Comparison of ENCODE assay signal across 9 mouse cellular contexts in genomic region chr9:102834742-102835591, GRCm38 (mm10). TPM values are rescaled to one million over a fixed set of nuclear protein-coding genes. Genes with fewer than 3 reads are reported as not detected.
DNase-seq lines count a peak whose midpoint lies in the region; ATAC-seq and TF ChIP-seq lines count a peak whose summit lies in the region.
"Had no signal": no experiment of that assay in that cellular context is flagged by ENCODE, and none has a peak within 500 bp of the region (broad histone marks: within the 10 kb centered on the region; RNA-seq: fewer than 3 reads in every experiment).

Gene Ryk (plus strand): TSS chr9:102834917.

- H3K4me2 ChIP-seq in forebrain, embryonic 11.5 days (ENCODE audit: low read depth, low read length, severe bottlenecking) = peak within 1 kb of the TSS; percentile 76
- peak within 1 kb of the TSS; percentile 74 for H3K4me2 ChIP-seq in heart, embryonic 14.5 days (ENCODE audit: low read length)
- peak within 1 kb of the TSS; percentile 77 for H3K4me2 ChIP-seq in liver, embryonic 12.5 days
- H3K4me2 ChIP-seq in neural tube, embryonic 13.5 days = peak within 1 kb of the TSS; percentile 67

- H3K4me1 ChIP-seq in E14TG2a.4 (replicated peaks; ENCODE audit: low read depth, low read length) = peaks cover 42% of the 10 kb centered on the region
- H3K4me1 ChIP-seq in forebrain, embryonic 11.5 days (replicated peaks; ENCODE audit: control insufficient read depth, insufficient read depth, low read length) = peaks cover 6% of the 10 kb centered on the region
- H3K4me1 ChIP-seq in heart, embryonic 14.5 days (ENCODE audit: control insufficient read depth in 2 of 2, insufficient read depth in 2 of 2, low read length in 2 of 2) = peaks cover 9 to 25% of the 10 kb centered on the region in 2 experiments
- H3K4me1 ChIP-seq in liver, embryonic 12.5 days = peaks cover 45% of the 10 kb centered on the region
- H3K4me1 ChIP-seq in neural tube, embryonic 13.5 days (replicated peaks) = peaks cover 32% of the 10 kb centered on the region

- H3K27me3 ChIP-seq in E14TG2a.4 (ENCODE audit: insufficient read depth, low read length) = 0 out of 2 replicates have a peak, but pooled peaks cover 3% of the 10 kb centered on the region
- no peaks in the 10 kb centered on the region for H3K27me3 ChIP-seq in forebrain, embryonic 11.5 days (ENCODE audit: control insufficient read depth, insufficient read depth, low read length)
- no peaks in the 10 kb centered on the region for H3K27me3 ChIP-seq in heart, embryonic 14.5 days (ENCODE audit: control insufficient read depth, insufficient read depth, low read length)
- H3K27me3 ChIP-seq in liver, embryonic 12.5 days (replicated peaks) = peaks cover 5% of the 10 kb centered on the region; the same call in 1 of the 2 replicates
- no peaks in the 10 kb centered on the region for H3K27me3 ChIP-seq in neural tube, embryonic 13.5 days

- TF ChIP-seq CTCF in E14TG2a.4 (conservative IDR thresholded peaks at IDR 0.05; ENCODE audit: low read length) = no peak

- DNase-seq in brain, embryonic 18.5 days (ENCODE audit: low read depth, low spot score) = peak; percentile 52
- DNase-seq in forebrain, embryonic 11.5 days (ENCODE audit: low spot score) = peak; percentile 86
- DNase-seq in kidney, postnatal 10 days = peak; percentile 86
- peak; percentile 58 for DNase-seq in telencephalon, adult 2 months (ENCODE audit: low read depth, low spot score)

- H3K27ac ChIP-seq in forebrain, embryonic 11.5 days (ENCODE audit: low read depth, low read length) = peak within 1 kb of the TSS; percentile 68
- peak within 1 kb of the TSS; percentile 54 to 79 for H3K27ac ChIP-seq in heart, embryonic 14.5 days (replicated peaks in 1 of 2; ENCODE audit: control insufficient read depth in 1 of 2, insufficient read depth in 1 of 2, low read depth in 2 of 2, low read length in 2 of 2)
- peak within 1 kb of the TSS; percentile 82 for H3K27ac ChIP-seq in liver, embryonic 12.5 days
- H3K27ac ChIP-seq in neural tube, embryonic 13.5 days (replicated peaks) = peak within 1 kb of the TSS; percentile 94
- H3K27ac ChIP-seq: macrophage had no signal

- H3K9me3 ChIP-seq in E14TG2a.4 (ENCODE audit: low read length) = no peaks in the 10 kb centered on the region
- H3K9me3 ChIP-seq in forebrain, embryonic 11.5 days (ENCODE audit: control insufficient read depth, low read length) = no peaks in the 10 kb centered on the region
- no peaks in the 10 kb centered on the region for H3K9me3 ChIP-seq in heart, embryonic 14.5 days (ENCODE audit: control insufficient read depth, low read length)
- no peaks in the 10 kb centered on the region for H3K9me3 ChIP-seq in liver, embryonic 12.5 days (replicated peaks)
- no peaks in the 10 kb centered on the region for H3K9me3 ChIP-seq in neural tube, embryonic 13.5 days

- H3K4me3 ChIP-seq in E14TG2a.4 (replicated peaks; ENCODE audit: low read length) = peak within 1 kb of the TSS; percentile 91
- peak within 1 kb of the TSS; percentile 91 for H3K4me3 ChIP-seq in forebrain, embryonic 11.5 days (ENCODE audit: low read depth, low read length)
- H3K4me3 ChIP-seq in heart, embryonic 14.5 days (ENCODE audit: control insufficient read depth in 1 of 2, insufficient read depth in 1 of 2, low read depth in 1 of 2, low read length in 2 of 2) = peak within 1 kb of the TSS; percentile 95
- H3K4me3 ChIP-seq in liver, embryonic 12.5 days = peak within 1 kb of the TSS; percentile 88
- peak within 1 kb of the TSS; percentile 70 for H3K4me3 ChIP-seq in neural tube, embryonic 13.5 days

- WGBS in forebrain, embryonic 11.5 days = under 1% methylated on average over 59 of the region's 119 CpGs
- under 1% methylated on average over 85 of the region's 119 CpGs for WGBS in heart, embryonic 14.5 days
- WGBS in liver, embryonic 12.5 days (ENCODE audit: insufficient replicate concordance) = under 1% methylated on average over 79 of the region's 119 CpGs
- WGBS in neural tube, embryonic 13.5 days = under 1% methylated on average over 66 of the region's 119 CpGs

- ATAC-seq in forebrain, embryonic 11.5 days (replicated peaks; ENCODE audit: low FRiP score) = peak; percentile 80
- ATAC-seq in heart, embryonic 14.5 days (ENCODE audit: insufficient number of reproducible peaks, insufficient read depth, low FRiP score, low read depth) = peak; percentile 79
- peak; percentile 80 for ATAC-seq in liver, embryonic 12.5 days
- ATAC-seq in neural tube, embryonic 13.5 days (ENCODE audit: low read depth) = peak; percentile 87

- H3K36me3 ChIP-seq in E14TG2a.4 (ENCODE audit: insufficient read depth, low read length) = no peaks in the 10 kb centered on the region
- no peaks in the 10 kb centered on the region for H3K36me3 ChIP-seq in forebrain, embryonic 11.5 days (ENCODE audit: control insufficient read depth, insufficient read depth, low read length)
- H3K36me3 ChIP-seq in heart, embryonic 14.5 days (ENCODE audit: control insufficient read depth, insufficient read depth, low read length) = no peaks in the 10 kb centered on the region
- no peaks in the 10 kb centered on the region for H3K36me3 ChIP-seq in liver, embryonic 12.5 days
- H3K36me3 ChIP-seq in neural tube, embryonic 13.5 days = no peaks in the 10 kb centered on the region

- H3K9ac ChIP-seq in forebrain, embryonic 11.5 days (ENCODE audit: low read length) = peak within 1 kb of the TSS; percentile 95
- H3K9ac ChIP-seq in heart, embryonic 14.5 days (ENCODE audit: low read length) = peak within 1 kb of the TSS; percentile 97
- H3K9ac ChIP-seq in liver, embryonic 12.5 days = peak within 1 kb of the TSS; percentile 77
- H3K9ac ChIP-seq in neural tube, embryonic 13.5 days = peak within 1 kb of the TSS; percentile 98

RNA-seq across cellular contexts. Expression of gene Ryk, which starts in this region (rescaled TPM):
- 26.3 and 32.8 TPM in 2 replicates for polyA plus RNA-seq in forebrain, embryonic 11.5 days (2014; fragmentation: Nextera tagmentation; extraction: Ambion mirVana)
- polyA plus RNA-seq in heart, embryonic 14.5 days (2014; fragmentation: Nextera tagmentation; extraction: Ambion mirVana) = 28.3 and 43.0 TPM in 2 replicates
- polyA plus RNA-seq in liver, embryonic 12.5 days (2016; fragmentation: Nextera tagmentation; extraction: Ambion mirVana) = 8.3 and 8.4 TPM in 2 replicates
- 11.8 and 11.9 TPM in 2 replicates for polyA plus RNA-seq in neural tube, embryonic 13.5 days (2015; fragmentation: Nextera tagmentation; extraction: Ambion mirVana)

Comparison
In these comparisons a context has a peak if more than half of its experiments do, and no peak if none do; other contexts are left out.
1. Peak in every context shown above with its lines: DNase-seq, ATAC-seq, H3K4me3 ChIP-seq and H3K27ac ChIP-seq.